Mouse (Mus musculus): ENCODE results near the gene Ccnl2.

DNA sequence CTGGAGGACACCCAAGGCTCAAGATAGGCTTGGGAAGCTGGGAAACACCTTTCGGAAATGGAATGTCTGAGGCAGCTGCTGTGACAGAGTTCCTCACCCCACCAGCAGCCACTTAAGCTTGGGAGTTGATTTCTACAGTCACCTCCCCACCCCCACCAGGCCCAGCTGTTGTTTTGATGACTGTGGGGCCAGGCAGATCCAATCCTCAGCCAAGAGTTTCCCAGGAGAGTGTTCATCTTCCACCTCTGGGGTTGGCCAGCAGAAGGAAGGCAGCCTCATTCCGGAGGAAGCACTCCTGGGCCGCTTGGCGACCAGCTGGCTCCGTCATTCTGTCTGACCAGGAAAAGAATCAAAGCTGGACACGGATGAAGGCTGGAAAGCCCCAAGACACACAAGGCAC, 31.4 kb upstream of the Ccnl2 start:
- TF ChIP-seq CTCF (IDR thresholded peaks at IDR 0.05; ENCODE audit: extremely low read depth, insufficient read depth, low read length) (no peak), POLR2A (IDR thresholded peaks at IDR 0.05; ENCODE audit: extremely low read depth, insufficient read depth, low read length) (no peak)

Measured in cortical plate, adult 2 months (tissue).